Comparison of ENCODE assay signal across 26 mouse cellular contexts in the genomic region with DNA sequence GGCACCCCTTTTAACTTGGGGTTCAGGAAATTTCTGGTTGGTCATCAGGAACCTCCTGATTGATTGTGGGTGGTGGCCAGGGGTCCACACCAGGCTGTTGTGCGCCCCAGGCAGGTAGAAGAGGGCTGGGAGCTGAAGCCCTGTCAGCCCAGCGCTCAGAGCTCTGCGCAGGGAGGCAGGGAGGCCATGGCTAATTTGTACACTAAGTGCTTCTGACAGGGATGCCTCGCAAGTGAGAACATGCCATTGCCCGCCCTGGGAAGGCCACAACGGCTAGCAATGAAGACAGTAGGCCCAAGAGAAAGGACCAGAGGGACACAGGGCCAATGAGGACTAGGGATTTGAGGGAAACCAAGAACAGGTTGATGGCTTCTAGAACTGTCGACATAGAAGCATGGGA. TPM values are rescaled to one million over a fixed set of nuclear protein-coding genes. Genes with fewer than 3 reads are reported as not detected.
DNase-seq lines count a peak whose midpoint lies in the region; ATAC-seq lines count a peak whose summit lies in the region.
"Had no signal": no experiment of that assay in that cellular context is flagged by ENCODE, and none has a peak within 500 bp of the region (broad histone marks: within the 10 kb centered on the region; RNA-seq: fewer than 3 reads in every experiment).

No protein-coding gene starts in this region.

- H3K9ac ChIP-seq in liver, embryonic 12.5 days, result no peak overlapping the region
- H3K9ac ChIP-seq in liver, embryonic 11.5 days (ENCODE audit: low read depth, low read length), result no peak overlapping the region
- no peak overlapping the region for H3K9ac ChIP-seq in embryonic facial prominence, embryonic 14.5 days (ENCODE audit: low read depth, low read length)
- no peak overlapping the region for H3K9ac ChIP-seq in hindbrain, embryonic 16.5 days (ENCODE audit: low read depth, low read length)
- H3K9ac ChIP-seq in forebrain, embryonic 14.5 days (ENCODE audit: low read length), result no peak overlapping the region
- H3K9ac ChIP-seq: heart, embryonic 12.5 days; hindbrain, embryonic 15.5 days; limb, embryonic 12.5 days had no signal

- H3K4me1 ChIP-seq in liver, embryonic 12.5 days, result peaks cover 44% of the 10 kb centered on the region
- peaks cover 21% of the 10 kb centered on the region for H3K4me1 ChIP-seq in liver, embryonic 11.5 days (replicated peaks; ENCODE audit: control insufficient read depth, insufficient read depth, low read length)
- no peaks in the 10 kb centered on the region for H3K4me1 ChIP-seq in embryonic facial prominence, embryonic 14.5 days (ENCODE audit: control insufficient read depth, insufficient read depth, low read length)
- H3K4me1 ChIP-seq in hindbrain, embryonic 16.5 days (ENCODE audit: control insufficient read depth, insufficient read depth, low read depth, low read length), result peaks cover 6% of the 10 kb centered on the region
- no peaks in the 10 kb centered on the region; the same call in 1 of the 2 replicates for H3K4me1 ChIP-seq in forebrain, embryonic 14.5 days (ENCODE audit: control insufficient read depth, insufficient read depth, low read length)

- no peaks in the 10 kb centered on the region for H3K9me3 ChIP-seq in liver, embryonic 12.5 days (replicated peaks)
- H3K9me3 ChIP-seq in liver, embryonic 11.5 days (ENCODE audit: control insufficient read depth, low read length), result no peaks in the 10 kb centered on the region
- H3K9me3 ChIP-seq in embryonic facial prominence, embryonic 14.5 days (ENCODE audit: control insufficient read depth, low read length), result no peaks in the 10 kb centered on the region
- no peaks in the 10 kb centered on the region for H3K9me3 ChIP-seq in hindbrain, embryonic 16.5 days (ENCODE audit: control insufficient read depth, low read length)
- H3K9me3 ChIP-seq in forebrain, embryonic 14.5 days (replicated peaks; ENCODE audit: control insufficient read depth, low read length), result no peaks in the 10 kb centered on the region
- H3K9me3 ChIP-seq: heart, embryonic 12.5 days; hindbrain, embryonic 15.5 days; limb, embryonic 12.5 days; midbrain, embryonic 12.5 days had no signal

- H3K27me3 ChIP-seq in liver, embryonic 12.5 days (replicated peaks), result peaks cover 33% of the 10 kb centered on the region
- peaks cover 24% of the 10 kb centered on the region for H3K27me3 ChIP-seq in liver, embryonic 11.5 days (replicated peaks; ENCODE audit: control insufficient read depth, insufficient read depth, low read length)
- H3K27me3 ChIP-seq in embryonic facial prominence, embryonic 14.5 days (replicated peaks; ENCODE audit: control insufficient read depth, insufficient read depth, low read length), result peaks cover 21% of the 10 kb centered on the region
- H3K27me3 ChIP-seq in hindbrain, embryonic 16.5 days (replicated peaks; ENCODE audit: control insufficient read depth, insufficient read depth, low read length), result peaks cover 18% of the 10 kb centered on the region
- peaks cover 18% of the 10 kb centered on the region for H3K27me3 ChIP-seq in forebrain, embryonic 14.5 days (replicated peaks; ENCODE audit: control insufficient read depth, insufficient read depth, low read length)

- no peak for ATAC-seq in liver, embryonic 12.5 days
- no peak for ATAC-seq in liver, embryonic 11.5 days (replicated peaks; ENCODE audit: low FRiP score)
- no peak; the same call in 1 of the 2 replicates for ATAC-seq in embryonic facial prominence, embryonic 14.5 days (ENCODE audit: low read depth)
- no peak for ATAC-seq in hindbrain, embryonic 16.5 days
- ATAC-seq in forebrain, embryonic 14.5 days, result no peak
- ATAC-seq: intestine, embryonic 16.5 days; Patski had no signal

- no peak overlapping the region for H3K4me3 ChIP-seq in liver, embryonic 12.5 days
- H3K4me3 ChIP-seq in liver, embryonic 11.5 days (ENCODE audit: low read depth, low read length), result no peak overlapping the region
- H3K4me3 ChIP-seq in embryonic facial prominence, embryonic 14.5 days (ENCODE audit: low read depth, low read length), result no peak overlapping the region
- no peak overlapping the region for H3K4me3 ChIP-seq in hindbrain, embryonic 16.5 days (ENCODE audit: low read length)
- H3K4me3 ChIP-seq in forebrain, embryonic 14.5 days (ENCODE audit: low read depth, low read length), result no peak overlapping the region
- H3K4me3 ChIP-seq: heart, embryonic 12.5 days; hindbrain, embryonic 15.5 days; limb, embryonic 12.5 days; midbrain, embryonic 12.5 days had no signal

- peaks cover 38% of the 10 kb centered on the region for H3K36me3 ChIP-seq in liver, embryonic 12.5 days
- H3K36me3 ChIP-seq in liver, embryonic 11.5 days (ENCODE audit: control insufficient read depth, insufficient read depth, low read length), result peaks cover 5% of the 10 kb centered on the region; the same call in 1 of the 2 replicates
- peaks cover 42% of the 10 kb centered on the region; the same call in 1 of the 2 replicates for H3K36me3 ChIP-seq in embryonic facial prominence, embryonic 14.5 days (ENCODE audit: control insufficient read depth, insufficient read depth, low read length)
- peaks cover 14% of the 10 kb centered on the region for H3K36me3 ChIP-seq in hindbrain, embryonic 16.5 days (ENCODE audit: control insufficient read depth, insufficient read depth, low read length)
- H3K36me3 ChIP-seq in forebrain, embryonic 14.5 days (ENCODE audit: control insufficient read depth, insufficient read depth, low read length), result peaks cover 39% of the 10 kb centered on the region

- DNase-seq in cerebellum, postnatal 25 days, result peak; percentile 58 to 64
- no peak for DNase-seq in cerebellum, postnatal 4 days (ENCODE audit: low spot score in 2 of 2)
- no peak for DNase-seq in liver, embryonic 11.5 days (ENCODE audit: low spot score)
- peak; percentile 27 for DNase-seq in embryonic facial prominence, embryonic 14.5 days (ENCODE audit: low spot score)
- no peak for DNase-seq in forebrain, embryonic 14.5 days (ENCODE audit: low spot score)
- DNase-seq: B cell, adult 2 months; gastrocnemius, postnatal 25 days; heart, adult 18-20 months; heart, postnatal 10 days; kidney, adult 9 months; kidney, postnatal 14 days; lung, adult 18-20 months; lung, postnatal 10 days; thymus, adult 2 months; thymus, postnatal 4 days had no signal

- no peak overlapping the region for H3K4me2 ChIP-seq in liver, embryonic 12.5 days
- H3K4me2 ChIP-seq in liver, embryonic 11.5 days, result no peak overlapping the region
- H3K4me2 ChIP-seq in embryonic facial prominence, embryonic 14.5 days (ENCODE audit: low read depth, low read length), result no peak overlapping the region
- H3K4me2 ChIP-seq in hindbrain, embryonic 16.5 days (ENCODE audit: low read length), result no peak overlapping the region
- no peak overlapping the region for H3K4me2 ChIP-seq in forebrain, embryonic 14.5 days (ENCODE audit: low read length)
- H3K4me2 ChIP-seq: heart, embryonic 12.5 days; hindbrain, embryonic 15.5 days; limb, embryonic 12.5 days; midbrain, embryonic 12.5 days had no signal

- 0 out of 2 replicates have a peak overlapping the region, but pooled peaks have one; percentile 23 for H3K27ac ChIP-seq in liver, embryonic 12.5 days
- H3K27ac ChIP-seq in liver, embryonic 11.5 days (ENCODE audit: low read depth, low read length), result no peak overlapping the region
- H3K27ac ChIP-seq in embryonic facial prominence, embryonic 14.5 days (replicated peaks; ENCODE audit: low read depth, low read length), result no peak overlapping the region
- peak overlapping the region; percentile 50 for H3K27ac ChIP-seq in hindbrain, embryonic 16.5 days (ENCODE audit: low read depth, low read length)
- no peak overlapping the region for H3K27ac ChIP-seq in forebrain, embryonic 14.5 days (ENCODE audit: low read depth, low read length)
- H3K27ac ChIP-seq: midbrain, embryonic 12.5 days had no signal

- WGBS in liver, embryonic 12.5 days (ENCODE audit: insufficient replicate concordance), result 87% methylated on average over 7 of the region's 7 CpGs
- WGBS in liver, embryonic 11.5 days, result 88% methylated on average over 7 of the region's 7 CpGs
- 75% methylated on average over 7 of the region's 7 CpGs for WGBS in embryonic facial prominence, embryonic 14.5 days
- 77% methylated on average over 7 of the region's 7 CpGs for WGBS in hindbrain, embryonic 16.5 days
- 83% methylated on average over 7 of the region's 7 CpGs for WGBS in forebrain, embryonic 14.5 days

RNA-seq across cellular contexts. Expression of gene A930017K11Rik, which starts 4.3 kb away (rescaled TPM):
- polyA plus RNA-seq in liver, embryonic 12.5 days (2016; fragmentation: Nextera tagmentation; extraction: Ambion mirVana), result 0.36 and 0.49 TPM in 2 replicates
- 0.68 and 0.85 TPM in 2 replicates for polyA plus RNA-seq in liver, embryonic 11.5 days (2014; fragmentation: Nextera tagmentation; extraction: Ambion mirVana)
- 0.16 TPM in 1 of 2 replicates, not detected in the other for polyA plus RNA-seq in embryonic facial prominence, embryonic 14.5 days (2014; fragmentation: Nextera tagmentation; extraction: Ambion mirVana)
- 3.9 and 4.7 TPM in 2 replicates for polyA plus RNA-seq in hindbrain, embryonic 16.5 days (2015; fragmentation: Nextera tagmentation; extraction: Ambion mirVana)
- 0.18 TPM in 1 of 2 replicates, not detected in the other for polyA plus RNA-seq in forebrain, embryonic 14.5 days (2014; fragmentation: Nextera tagmentation; extraction: Ambion mirVana)
- polyA plus RNA-seq: forebrain, embryonic 11.5 days; small intestine, adult 2 months had no signal

RNA-seq across cellular contexts. Expression of gene Nhlrc4, which starts 11.9 kb away (rescaled TPM):
- polyA plus RNA-seq in liver, embryonic 12.5 days (2016; fragmentation: Nextera tagmentation; extraction: Ambion mirVana), result 5.0 and 7.3 TPM in 2 replicates
- 0.85 and 1.4 TPM in 2 replicates for polyA plus RNA-seq in liver, embryonic 11.5 days (2014; fragmentation: Nextera tagmentation; extraction: Ambion mirVana)
- 0.99 TPM in 1 of 2 replicates, not detected in the other for polyA plus RNA-seq in embryonic facial prominence, embryonic 14.5 days (2014; fragmentation: Nextera tagmentation; extraction: Ambion mirVana)
- 0.19 and 0.52 TPM in 2 replicates for polyA plus RNA-seq in hindbrain, embryonic 16.5 days (2015; fragmentation: Nextera tagmentation; extraction: Ambion mirVana)
- polyA plus RNA-seq in forebrain, embryonic 14.5 days (2014; fragmentation: Nextera tagmentation; extraction: Ambion mirVana), result not detected in 2 replicates
- polyA plus RNA-seq: neural tube, embryonic 14.5 days; small intestine, adult 2 months had no signal

RNA-seq across cellular contexts. Expression of gene Pigq, which starts 11.9 kb away (rescaled TPM):
- 161 and 171 TPM in 2 replicates for polyA plus RNA-seq in liver, embryonic 12.5 days (2016; fragmentation: Nextera tagmentation; extraction: Ambion mirVana)
- polyA plus RNA-seq in liver, embryonic 11.5 days (2014; fragmentation: Nextera tagmentation; extraction: Ambion mirVana), result 137 and 139 TPM in 2 replicates
- 51.8 and 52.2 TPM in 2 replicates for polyA plus RNA-seq in embryonic facial prominence, embryonic 14.5 days (2014; fragmentation: Nextera tagmentation; extraction: Ambion mirVana)
- polyA plus RNA-seq in hindbrain, embryonic 16.5 days (2015; fragmentation: Nextera tagmentation; extraction: Ambion mirVana), result 83.1 and 90.5 TPM in 2 replicates
- polyA plus RNA-seq in forebrain, embryonic 14.5 days (2014; fragmentation: Nextera tagmentation; extraction: Ambion mirVana), result 49.5 and 52.6 TPM in 2 replicates

RNA-seq across cellular contexts. Expression of gene Capn15, which starts 29.0 kb away (rescaled TPM):
- 20.4 and 21.3 TPM in 2 replicates for polyA plus RNA-seq in liver, embryonic 12.5 days (2016; fragmentation: Nextera tagmentation; extraction: Ambion mirVana)
- polyA plus RNA-seq in liver, embryonic 11.5 days (2014; fragmentation: Nextera tagmentation; extraction: Ambion mirVana), result 23.0 and 27.4 TPM in 2 replicates
- 25.2 and 25.8 TPM in 2 replicates for polyA plus RNA-seq in embryonic facial prominence, embryonic 14.5 days (2014; fragmentation: Nextera tagmentation; extraction: Ambion mirVana)
- 20.6 and 25.5 TPM in 2 replicates for polyA plus RNA-seq in hindbrain, embryonic 16.5 days (2015; fragmentation: Nextera tagmentation; extraction: Ambion mirVana)
- 17.0 and 20.3 TPM in 2 replicates for polyA plus RNA-seq in forebrain, embryonic 14.5 days (2014; fragmentation: Nextera tagmentation; extraction: Ambion mirVana)

RNA-seq across cellular contexts. Expression of gene Rab40c, which starts 37.1 kb away (rescaled TPM):
- polyA plus RNA-seq in liver, embryonic 12.5 days (2016; fragmentation: Nextera tagmentation; extraction: Ambion mirVana), result 9.9 and 11.8 TPM in 2 replicates
- 9.9 and 10.7 TPM in 2 replicates for polyA plus RNA-seq in liver, embryonic 11.5 days (2014; fragmentation: Nextera tagmentation; extraction: Ambion mirVana)
- 17.1 and 19.7 TPM in 2 replicates for polyA plus RNA-seq in embryonic facial prominence, embryonic 14.5 days (2014; fragmentation: Nextera tagmentation; extraction: Ambion mirVana)
- 49.5 and 50.8 TPM in 2 replicates for polyA plus RNA-seq in hindbrain, embryonic 16.5 days (2015; fragmentation: Nextera tagmentation; extraction: Ambion mirVana)
- polyA plus RNA-seq in forebrain, embryonic 14.5 days (2014; fragmentation: Nextera tagmentation; extraction: Ambion mirVana), result 31.6 and 33.3 TPM in 2 replicates

Comparison
In these comparisons a context has a peak if more than half of its experiments do, and no peak if none do; other contexts are left out.
1. DNase-seq: peak in cerebellum, postnatal 25 days (2 of 2) and embryonic facial prominence, embryonic 14.5 days (single experiment); none in cerebellum, postnatal 4 days (0 of 2), liver, embryonic 11.5 days (single experiment) and forebrain, embryonic 14.5 days (single experiment).
2. H3K27ac ChIP-seq: peak in liver, embryonic 12.5 days (single experiment) and hindbrain, embryonic 16.5 days (single experiment); none in liver, embryonic 11.5 days (single experiment), embryonic facial prominence, embryonic 14.5 days (single experiment) and forebrain, embryonic 14.5 days (single experiment).